Mouse (Mus musculus) c-Kit-positive CD71-negative TER-119-negative erythroid progenitor cells, embryonic 14.5 days (primary cell): ENCODE results near the gene Adam29.

Experiments
- DNase-seq: peaks from one replicate; pipeline ENCODE4 v3.0.0-alpha.2; 2013; ENCODE audit warnings: low read depth

Adam29 gene

GRCm38 (mm10) chr8:55906848-55907247 lies at the start of gene Adam29:
Adam29 (minus strand) TSS chr8:55906948.
- DNase-seq, result no peak

DNA sequence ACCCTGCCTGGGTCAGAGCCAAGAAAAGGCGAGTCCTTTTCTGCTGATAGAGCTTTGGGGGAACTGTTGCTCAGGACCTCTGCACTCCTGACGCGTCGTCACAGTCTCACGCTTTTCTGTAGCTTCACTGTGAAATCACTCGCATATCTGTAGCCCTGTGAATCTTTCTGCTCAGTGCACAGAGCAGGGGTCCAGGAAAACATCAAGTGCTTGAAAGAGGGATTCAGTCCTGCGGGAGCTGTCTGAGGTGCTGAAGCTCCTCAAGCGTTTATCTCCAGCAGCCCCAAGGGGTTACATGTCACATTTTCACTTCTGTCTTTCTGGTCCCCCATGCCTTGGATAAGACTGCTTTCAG lies 33.8 kb upstream of the Adam29 start:
- peak; percentile 17 for DNase-seq

- no peak for DNase-seq
These were observed 33.2 kb upstream of the Adam29 start, which contains the start of gene Glra3 for GRCm38 (mm10) chr8:55939870-55940525. Glra3 (plus strand) TSS chr8:55940460.
